Mouse (Mus musculus): Measurements from ENCODE around the gene Syne4.

Syne4 gene

DNA sequence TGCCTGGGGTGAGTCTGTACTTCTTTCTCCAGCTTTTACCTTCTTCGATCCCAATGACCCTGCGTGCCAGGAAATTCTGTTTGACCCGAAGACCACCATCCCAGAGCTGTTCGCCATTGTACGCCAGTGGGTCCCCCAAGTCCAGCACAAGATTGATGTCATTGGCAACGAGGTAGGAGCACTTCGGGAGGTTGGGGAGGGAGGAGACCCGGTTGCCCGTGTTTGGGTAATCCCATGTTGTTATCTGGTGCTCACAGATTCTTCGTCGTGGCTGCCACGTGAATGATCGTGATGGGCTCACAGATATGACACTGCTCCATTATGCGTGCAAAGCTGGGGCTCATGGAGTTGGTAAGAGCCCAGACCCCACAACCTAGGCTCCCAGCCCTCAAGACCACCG, 17.8 kb upstream of the Syne4 start:
- no peak for DNase-seq (ENCODE audit: low spot score)

DNA sequence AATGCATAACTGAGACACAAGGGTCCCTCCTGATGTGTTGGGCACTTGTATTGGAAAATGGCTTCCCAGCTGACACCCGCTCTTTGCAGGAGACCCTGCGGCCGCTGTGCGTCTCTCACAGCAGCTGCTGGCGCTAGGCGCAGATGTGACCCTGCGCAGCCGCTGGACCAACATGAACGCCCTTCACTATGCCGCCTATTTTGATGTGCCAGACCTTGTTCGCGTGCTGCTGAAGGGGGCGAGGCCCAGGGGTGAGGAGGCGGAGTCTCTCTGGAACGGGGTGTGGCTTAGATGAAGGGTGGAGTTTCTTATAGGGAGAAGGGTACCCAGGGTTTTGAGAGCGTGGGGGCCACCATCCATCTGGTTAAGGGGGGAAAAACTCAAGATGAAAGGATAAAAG, 17.3 kb upstream of the Syne4 start:
- DNase-seq (ENCODE audit: low spot score) = no peak

DNA sequence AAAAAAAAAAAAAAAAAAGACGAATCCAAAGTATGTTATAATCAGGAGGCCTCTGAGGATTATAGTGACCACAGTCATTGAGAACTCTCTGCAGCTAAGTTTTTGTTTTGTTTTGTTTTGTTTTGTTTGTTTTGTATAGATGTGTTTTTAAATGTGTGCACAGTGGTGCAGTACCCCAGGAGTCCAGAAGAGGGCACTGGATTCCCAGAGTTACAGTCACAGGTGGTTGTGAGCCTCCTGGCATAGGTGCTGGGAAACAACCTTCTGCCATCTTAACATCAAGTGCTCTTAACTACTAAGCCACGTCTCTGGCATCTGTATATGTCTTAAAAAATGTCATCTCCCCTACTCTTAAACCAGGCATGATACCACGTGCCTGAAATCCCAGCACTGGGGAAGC, 13.7 kb upstream of the Syne4 start:
- no peak for DNase-seq (ENCODE audit: low spot score)

DNA sequence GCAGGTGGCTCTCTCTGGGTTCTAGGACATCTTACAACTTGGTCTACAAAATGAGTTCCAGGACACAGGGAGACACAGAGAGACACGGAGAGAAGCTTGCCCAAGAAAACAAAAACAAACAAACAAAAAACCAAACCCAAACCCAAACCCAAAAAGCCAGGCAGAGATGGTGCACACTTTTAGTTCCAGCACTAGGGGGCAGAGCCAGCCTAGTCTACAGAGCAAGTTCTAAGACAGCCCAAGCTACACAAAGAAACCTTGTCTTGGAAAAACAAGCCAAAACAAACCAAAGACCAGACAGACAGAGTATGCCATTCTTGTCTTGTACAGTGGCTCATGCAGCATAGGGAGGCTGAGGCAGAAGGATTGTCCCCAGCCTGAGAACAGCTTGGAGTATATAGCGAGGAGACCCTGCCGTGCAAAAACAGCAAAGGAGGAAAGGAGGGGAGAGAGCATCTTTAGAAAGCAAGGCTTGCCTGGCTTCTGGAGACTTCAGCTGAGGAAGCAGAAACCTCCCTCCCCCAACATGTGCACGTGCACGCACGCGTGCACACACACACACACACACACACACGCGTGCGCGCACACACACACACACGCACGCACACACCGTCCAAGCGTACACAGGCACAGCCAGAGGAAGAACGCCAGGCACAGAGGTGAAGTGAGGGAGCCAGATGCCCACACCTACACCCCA, 8.4 kb upstream of the Syne4 start:
- no peak for DNase-seq (ENCODE audit: low spot score)

DNA sequence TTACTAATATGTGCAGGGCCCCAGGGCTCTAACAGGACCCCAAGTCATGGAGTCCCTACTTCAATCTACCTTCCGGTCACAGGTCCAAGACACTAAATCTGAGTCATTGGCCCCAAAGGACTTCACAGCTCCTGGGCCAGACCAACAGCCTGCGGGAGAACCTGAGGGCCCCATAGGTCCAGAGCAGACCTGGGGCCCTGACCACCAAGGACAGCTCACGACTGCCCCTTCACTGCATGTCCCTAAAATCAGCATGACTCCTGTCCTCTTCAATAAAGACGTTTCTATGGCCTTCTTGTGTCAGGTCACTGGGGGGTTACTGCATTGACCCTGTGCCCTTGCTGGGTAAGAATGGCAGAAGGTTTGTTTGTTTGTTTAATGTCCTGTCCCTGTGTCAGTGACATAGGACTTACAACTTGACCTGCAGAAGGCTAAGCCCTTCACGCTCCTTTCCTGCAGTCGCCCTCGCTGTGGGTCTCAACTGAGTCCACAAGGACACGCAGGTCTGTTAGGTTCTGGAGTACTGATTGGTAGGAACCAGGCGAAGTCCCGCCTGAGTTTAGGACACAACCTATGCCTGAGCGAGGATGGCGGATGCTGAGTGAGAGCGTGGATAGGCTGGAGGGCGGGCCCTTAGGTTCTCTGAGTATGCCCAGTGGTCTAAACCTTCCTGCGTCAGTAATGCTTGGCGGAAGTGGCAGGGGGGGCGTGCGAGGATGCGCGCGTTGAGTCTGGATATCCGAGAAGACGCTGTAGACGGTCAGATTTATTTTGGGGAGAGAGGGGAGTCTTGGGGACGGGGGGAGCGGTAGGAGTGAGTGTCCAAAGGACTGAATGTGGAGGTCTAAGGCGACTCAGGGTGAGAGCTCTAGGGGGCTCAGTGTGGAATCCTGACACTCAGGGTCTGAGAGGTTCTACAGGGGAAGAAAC, 6.3 kb upstream of the Syne4 start, which contains the start of gene Alkbh6:
Gene Alkbh6 (plus strand): TSS at position 642 of the 930 bp plus-strand sequence.
- DNase-seq (ENCODE audit: low spot score) = peak; percentile 77

DNA sequence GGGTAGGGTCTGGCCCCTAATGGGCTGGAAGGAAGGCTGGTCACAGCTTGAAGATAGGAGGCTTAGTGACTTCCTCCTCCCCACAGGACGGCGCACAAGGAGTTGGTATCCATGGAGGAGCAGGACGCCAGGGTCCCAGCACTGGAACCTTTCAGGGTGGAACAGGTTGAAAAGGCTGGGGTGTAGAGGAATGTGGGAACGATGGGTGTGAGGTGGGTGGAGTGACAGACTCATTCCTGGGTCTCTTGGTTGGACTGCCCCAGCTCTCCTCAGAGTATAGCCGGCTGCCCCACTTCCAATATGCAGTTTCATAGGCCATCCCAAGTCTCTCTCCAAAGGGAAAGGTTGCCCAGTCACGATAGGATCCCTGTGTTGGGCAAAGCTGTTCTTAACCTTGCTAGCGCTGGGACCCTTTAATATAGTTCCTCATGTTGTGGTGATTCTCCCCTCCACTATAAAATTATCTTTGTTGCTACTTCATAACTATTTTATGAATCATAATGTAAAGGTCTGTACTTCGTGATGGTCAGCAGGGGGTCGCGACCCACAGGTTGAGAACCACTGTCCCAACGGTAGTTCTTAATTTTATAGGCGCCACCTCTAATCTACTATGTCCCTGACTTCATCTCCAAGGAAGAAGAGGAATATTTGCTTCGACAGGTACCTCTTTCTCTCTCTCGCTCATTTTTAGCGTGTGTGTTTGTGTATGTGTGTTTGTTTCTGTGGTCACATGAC, 5.0 kb upstream of the Syne4 start:
- no peak for DNase-seq (ENCODE audit: low spot score)

DNA sequence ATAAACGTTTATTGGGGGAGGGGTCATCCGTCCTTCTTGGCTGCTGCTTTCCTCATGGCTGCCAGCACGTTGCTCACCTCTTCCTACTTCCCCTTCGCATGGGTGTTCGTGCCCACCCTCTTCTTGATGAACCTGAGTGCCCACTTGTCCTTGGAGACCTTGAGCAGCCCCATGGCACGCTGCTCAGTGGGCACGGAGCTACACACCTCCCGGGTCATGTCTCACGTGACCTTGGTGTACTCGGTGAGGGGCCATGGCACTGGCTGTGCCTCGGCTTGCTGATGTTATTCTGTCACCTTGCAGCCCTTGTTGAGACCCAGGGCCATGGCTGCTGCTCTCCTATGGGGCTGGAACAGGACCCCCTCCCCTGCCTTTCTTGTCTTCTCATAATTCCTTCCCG, 4.5 kb upstream of the Syne4 start:
- DNase-seq (ENCODE audit: low spot score) = no peak

DNA sequence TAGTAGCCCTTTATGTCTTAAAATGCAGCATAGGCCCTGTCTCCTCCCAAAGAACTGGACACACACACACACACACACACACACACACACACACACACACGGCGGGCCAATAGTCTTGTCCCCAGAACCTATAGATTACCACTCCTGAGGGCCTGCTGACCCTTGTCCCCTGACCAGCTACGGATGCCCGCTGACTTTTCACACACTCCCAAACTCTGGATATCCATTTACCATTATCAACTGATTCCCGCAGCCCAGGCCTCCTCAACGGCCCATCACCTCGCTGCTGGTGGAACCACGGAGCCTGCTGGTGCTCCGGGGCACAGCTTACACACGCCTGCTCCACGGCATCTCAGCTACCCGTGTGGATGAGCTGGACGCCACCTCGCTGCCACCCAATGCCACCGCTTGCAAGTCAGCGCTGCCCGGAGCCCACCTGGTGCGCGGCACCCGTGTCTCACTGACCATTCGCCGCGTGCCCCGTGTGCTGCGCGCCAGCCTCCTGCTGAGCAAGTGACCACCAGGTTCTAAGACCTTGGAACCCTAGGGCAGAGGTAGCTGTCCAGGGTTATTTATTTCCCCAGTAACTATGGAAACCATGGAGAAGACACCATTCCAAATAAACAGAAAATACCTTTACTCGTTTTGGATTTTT, 814 bp upstream of the Syne4 start:
- DNase-seq (ENCODE audit: low spot score) = no peak

DNA sequence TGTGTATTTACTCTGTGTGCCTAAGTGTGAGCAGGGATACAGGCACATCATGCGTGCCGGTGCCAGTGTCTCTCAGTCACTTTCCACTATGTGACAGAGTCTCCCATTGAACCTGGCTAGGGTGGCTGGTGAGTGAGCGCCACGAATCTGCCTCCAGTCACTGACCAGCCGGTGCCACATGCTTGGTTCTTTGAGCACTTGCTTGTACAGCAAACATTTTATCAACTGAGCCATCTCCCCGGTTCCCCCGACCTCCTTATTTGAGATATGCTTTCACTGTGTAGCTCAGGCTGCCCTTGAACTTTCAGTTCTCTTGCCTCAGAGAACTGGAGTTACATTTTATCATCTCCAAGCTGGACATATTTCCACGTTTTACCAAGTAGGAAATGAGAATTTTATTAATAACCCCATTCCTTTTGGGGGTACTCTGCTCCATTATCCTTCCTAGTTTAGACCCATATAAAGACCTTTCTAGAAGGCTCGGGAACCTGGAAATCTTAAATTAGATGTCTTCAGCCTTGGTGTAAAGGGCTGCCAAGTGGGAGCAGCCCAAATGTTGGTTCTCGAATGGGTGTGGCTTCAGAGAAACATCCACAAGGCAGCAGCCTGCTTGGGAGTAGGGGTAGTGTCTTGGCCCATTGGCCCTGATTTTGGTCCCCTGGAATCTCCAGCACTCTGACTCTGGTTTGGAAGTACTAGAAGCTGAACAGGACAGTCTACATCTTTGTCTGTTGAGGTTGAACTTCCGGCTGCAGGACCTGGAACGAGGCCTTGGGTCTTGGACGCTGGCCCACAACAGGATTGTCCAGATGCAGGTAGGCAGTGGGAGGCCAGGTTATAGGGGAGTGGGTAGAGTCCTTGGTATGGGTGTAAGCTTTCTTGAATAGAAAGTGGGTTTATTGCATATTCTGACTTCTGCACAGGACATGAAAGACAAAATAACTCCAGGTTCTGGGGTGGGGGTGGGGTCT, 1.2 kb downstream of the Syne4 start:
- DNase-seq (ENCODE audit: low spot score) = no peak

DNA sequence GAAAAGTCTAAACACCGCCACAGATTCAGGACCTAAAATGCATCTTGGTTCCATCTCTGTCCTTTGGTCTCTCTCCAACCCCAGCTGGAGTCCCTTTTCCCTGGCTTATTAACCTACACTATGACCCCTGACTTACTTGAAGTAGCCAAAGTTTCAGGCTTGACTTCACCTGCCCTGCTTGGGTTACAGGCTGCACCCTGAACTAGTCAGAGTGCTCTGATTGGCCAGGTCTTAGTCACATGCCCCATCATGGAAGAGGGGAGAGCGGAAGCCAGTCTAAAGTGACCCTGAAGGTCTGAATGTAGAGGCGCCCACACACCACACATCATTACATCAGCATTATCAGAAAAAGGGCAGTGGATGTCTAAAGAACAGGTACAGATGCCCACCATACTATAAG, 3.5 kb downstream of the Syne4 start:
- no peak for DNase-seq (ENCODE audit: low spot score)

DNA sequence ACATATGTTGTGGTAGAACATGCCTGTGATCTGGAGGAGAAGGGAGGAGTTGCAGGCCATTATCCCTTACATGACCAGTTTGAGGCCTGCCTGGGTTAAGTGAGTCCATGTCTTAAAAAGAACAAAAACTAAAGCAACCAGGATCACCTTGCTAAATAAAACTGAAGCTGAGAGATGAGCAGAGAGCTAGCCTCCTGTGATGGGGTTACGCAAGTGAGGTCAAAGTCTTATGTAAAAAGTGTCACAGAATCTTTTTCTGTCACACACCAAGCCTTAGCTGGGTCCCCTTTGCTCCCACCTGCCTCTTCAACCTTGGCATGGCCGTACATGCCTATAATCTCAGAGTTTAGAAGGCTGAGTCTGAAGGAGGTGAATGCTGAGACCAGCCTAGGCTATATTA, 6.3 kb downstream of the Syne4 start:
- no peak for DNase-seq (ENCODE audit: low spot score)

DNA sequence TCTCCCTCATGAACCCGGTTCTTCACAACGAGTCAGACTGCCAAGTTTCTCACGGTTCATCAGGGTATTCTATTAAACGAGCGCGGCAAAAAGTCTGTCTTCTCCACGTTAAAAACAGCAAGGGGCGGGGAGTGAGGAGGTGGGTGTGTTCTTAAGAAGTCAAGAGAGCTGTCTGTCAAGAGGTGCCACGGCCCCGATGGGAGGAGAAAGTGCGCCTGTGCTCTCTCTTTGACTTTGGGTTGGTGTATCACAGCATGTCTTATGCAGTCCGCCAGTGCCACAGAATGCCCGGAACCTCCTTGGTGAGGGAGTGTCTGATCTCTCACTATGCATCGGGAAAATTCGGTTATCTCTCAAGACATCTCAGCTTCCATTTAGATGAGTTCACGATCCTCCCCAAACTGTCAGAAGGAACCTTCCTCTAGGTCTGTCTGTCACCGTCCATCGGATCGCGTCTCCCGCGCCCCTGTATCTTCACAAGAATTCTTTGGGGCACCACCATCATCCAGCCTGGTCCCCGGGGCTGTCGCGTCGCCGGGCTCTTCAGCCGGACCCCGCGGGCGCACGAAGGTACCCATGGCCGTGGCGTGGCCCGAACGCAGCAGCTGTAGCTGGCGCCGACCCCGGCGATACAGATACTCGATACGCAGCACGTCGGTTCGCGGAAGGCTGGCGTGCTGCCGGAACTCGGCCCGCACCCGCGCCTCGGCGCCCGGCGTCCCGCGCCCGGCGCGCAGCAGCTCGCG, 7.1 kb downstream of the Syne4 start, which contains the start of gene E130208F15Rik:
Gene E130208F15Rik (plus strand): TSS at position 202 of the 746 bp plus-strand sequence.
- DNase-seq (ENCODE audit: low spot score) = peak; percentile 49

DNA sequence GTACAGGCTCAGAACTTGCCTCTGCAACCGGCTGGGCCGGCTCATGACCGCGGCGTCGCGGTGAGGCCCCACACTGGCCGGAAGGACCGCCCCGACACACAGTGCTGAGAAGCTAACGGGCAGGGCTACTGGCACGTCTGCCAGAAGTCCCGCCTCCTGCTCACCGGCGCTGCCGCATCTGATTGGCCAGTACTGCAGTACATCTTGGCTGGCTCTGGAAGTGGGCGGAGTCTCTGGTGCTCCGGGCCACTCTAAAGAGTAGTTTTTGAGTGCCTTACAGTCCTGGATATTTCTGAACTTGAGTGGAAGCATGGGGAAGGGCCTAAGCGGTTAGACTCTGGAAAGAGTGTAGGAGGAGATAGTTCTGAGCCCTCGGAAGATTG, 7.7 kb downstream of the Syne4 start:
- peak; percentile 94 for DNase-seq (ENCODE audit: low spot score)

DNA sequence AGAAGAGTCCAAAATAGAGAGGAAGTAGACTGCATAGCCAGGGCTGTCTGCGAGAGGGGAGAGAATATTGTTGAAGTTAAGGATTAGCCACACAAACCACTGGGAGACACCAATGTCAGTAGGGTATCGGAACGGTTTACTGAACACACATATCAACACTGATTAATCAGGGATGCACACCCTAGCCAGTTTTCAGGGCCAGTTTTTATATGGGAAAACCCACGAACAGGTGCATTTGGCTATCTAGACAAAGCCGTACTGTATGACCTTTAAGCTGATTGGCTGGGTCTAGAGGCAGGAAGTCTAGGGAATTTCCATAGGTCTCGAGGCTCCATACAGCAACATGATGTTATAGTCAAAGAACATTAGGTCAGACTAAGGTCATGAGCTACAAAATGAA, 8.3 kb downstream of the Syne4 start:
- DNase-seq (ENCODE audit: low spot score) = no peak

DNA sequence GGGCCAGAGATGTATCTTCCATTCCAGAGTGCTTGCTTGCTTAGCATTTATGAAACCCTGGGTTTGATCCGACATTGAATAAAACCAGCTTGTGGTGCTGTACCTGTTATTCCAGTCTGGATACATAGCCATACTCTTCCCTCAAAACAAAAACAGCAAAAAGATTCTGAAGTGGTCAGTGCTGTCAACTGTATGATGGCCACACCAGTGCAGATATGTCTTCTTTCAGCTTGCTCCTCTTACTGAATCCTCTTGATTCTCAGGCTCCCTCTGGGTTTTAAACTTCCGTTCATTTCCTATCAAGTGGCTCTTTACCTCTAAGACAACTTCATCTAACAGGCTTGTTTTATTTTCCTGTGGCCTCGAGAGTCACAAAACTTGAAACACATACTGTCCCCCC, 9.2 kb downstream of the Syne4 start, which contains the start of gene Sdhaf1:
Gene Sdhaf1 (minus strand): TSS at position 101 of the 400 bp plus-strand sequence.
- DNase-seq (ENCODE audit: low spot score) = no peak

DNA sequence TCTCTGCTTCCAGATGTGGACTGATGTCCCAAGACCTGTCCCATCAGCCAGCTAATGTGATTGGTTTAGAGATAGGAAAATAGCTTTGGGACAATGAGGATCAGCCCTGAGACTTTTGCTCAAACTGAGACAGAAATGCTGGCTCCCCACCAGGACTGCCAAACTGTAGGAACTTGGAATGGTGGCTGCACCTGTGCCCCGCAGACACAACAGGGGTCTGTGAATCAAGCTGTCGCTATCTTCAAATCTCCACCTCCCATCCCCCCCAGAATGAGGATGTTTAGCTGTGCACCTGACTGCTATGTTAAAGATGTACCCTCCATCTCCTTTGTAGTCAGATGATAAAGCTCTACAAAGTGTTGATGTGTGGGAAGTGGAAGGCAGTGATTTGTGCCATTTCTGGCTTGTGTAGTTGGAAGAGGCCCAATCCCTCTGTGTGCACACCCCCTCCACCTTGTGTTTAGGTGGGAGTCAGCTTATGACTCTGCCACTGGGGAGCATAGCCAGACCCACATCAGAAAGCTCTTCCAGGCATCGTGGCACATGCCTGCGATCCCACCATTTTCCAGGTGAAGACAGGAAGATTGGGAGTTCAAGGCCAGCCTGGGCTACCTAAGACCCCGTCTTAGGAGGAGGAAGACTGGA, 9.8 kb downstream of the Syne4 start:
- DNase-seq (ENCODE audit: low spot score) = no peak

DNA sequence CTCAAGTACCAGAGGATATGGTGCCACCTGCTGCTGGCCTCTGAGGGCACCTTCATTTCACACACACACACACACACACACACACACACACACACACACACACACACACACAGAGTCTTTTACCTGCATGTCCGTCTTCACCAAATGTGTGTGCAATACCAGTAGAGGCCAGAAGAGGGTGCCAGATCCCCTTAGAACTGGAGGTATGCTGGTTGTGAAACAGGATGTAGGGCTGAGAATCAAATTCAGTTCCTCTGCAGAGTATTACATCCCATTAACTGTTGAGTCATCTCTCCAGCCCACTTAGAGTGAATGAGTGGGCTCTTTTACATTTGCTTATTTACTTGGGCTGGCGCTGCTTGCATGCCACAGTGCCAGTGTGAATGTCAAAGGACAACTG, 10.8 kb downstream of the Syne4 start:
- DNase-seq (ENCODE audit: low spot score) = no peak

DNA sequence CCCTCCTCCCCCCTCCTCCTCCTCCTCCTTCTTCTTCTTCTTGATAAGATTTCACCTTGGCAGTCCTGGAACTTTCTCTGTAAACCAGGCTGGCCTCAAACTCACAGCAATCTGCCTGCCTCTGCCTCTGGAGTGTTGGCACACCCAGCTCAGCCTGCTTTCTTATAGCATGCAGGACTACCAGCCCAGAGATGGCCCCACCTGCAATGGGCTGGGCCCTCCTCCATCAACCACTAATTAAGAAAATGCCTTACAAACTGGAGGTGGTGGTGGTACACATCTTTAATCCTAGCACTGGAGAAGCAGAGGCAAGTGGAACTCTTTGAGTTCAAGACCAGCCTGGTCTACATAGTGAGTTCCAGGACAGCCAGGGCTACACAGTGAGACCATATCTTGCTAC, 11.8 kb downstream of the Syne4 start:
- no peak for DNase-seq (ENCODE audit: low spot score)

DNA sequence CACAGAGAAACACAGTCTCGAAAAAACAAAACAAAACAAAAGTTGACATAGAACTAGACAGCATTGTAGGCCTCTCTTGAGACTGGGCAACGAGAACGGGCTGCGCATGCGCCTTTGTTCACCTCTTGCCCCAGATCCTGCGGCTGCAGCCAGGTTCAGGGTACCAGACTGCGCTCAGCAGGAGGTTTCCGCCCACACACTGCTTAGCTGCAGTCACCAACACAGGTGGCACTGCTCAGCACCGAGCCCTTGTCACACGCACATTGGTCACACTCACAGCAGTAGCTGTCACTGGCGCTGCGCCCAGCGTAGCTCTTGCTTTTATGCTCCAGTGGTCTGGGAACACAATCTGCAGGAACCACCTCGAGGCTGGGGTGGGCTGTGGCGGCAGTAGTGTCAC, 12.5 kb downstream of the Syne4 start:
- DNase-seq (ENCODE audit: low spot score) = no peak

DNA sequence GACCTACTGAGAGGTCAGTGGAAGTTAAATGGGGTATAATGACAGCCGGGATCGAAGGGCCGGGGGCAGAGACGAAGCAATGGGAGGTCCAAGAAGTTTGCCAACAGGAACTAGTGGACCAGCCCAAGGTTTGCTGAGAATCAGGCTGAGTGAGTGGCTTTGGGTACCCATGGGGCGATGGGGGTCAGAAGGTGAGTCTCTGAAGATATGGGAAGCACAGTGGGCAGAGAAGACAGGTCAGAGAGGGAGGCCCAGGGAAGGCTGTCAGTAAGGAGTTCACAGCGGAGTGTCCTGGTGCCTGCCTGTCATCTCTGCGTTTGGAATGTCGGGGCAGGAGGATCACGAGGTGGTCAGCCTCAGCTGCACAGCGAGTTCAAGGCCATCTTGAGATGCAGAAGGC, 13.8 kb downstream of the Syne4 start:
- no peak for DNase-seq (ENCODE audit: low spot score)

All from urinary bladder, postnatal 25 days (tissue).